Mouse (Mus musculus) embryonic facial prominence, embryonic 11.5 days (tissue): ENCODE data around the gene Lcor. TPM values are rescaled to one million over a fixed set of nuclear protein-coding genes. Genes with fewer than 3 reads are reported as not detected.

ENCODE experiments used
- ATAC-seq: fragments of 200-750 bp; cut with Nextera tagmentation; replicated peaks from 2 replicates; pipeline ENCODE4 v1.8.0; 2017; ENCODE audit warnings: low read depth; ENCODE audit not compliant: insufficient number of reproducible peaks, low FRiP score, low TSS enrichment
- DNase-seq: peaks from one replicate; pipeline ENCODE4 v3.0.0-alpha.2; 2015; ENCODE audit warnings: low spot score
- H3K27ac ChIP-seq: fragments of 300-500 bp; sonication (generic); replicated peaks from 2 replicates; pipeline ENCODE4 v1.5.1; 2014; ENCODE audit warnings: mild to moderate bottlenecking, low read depth, low read length, control low read depth
- H3K27me3 ChIP-seq: fragments of 300-500 bp; sonication (generic); 2 replicates; pipeline ENCODE4 v1.6.1; 2014; ENCODE audit warnings: mild to moderate bottlenecking, low read length, moderate library complexity, mixed read lengths; ENCODE audit not compliant: control insufficient read depth, insufficient read depth
- H3K36me3 ChIP-seq: fragments of 300-500 bp; sonication (generic); replicated peaks from 2 replicates; pipeline ENCODE4 v1.6.1; 2014; ENCODE audit warnings: low read depth, mild to moderate bottlenecking, low read length, moderate library complexity, mixed read lengths; ENCODE audit not compliant: control insufficient read depth, insufficient read depth
- H3K4me1 ChIP-seq: fragments of 300-500 bp; sonication (generic); 2 replicates; pipeline ENCODE4 v1.6.1; 2014; ENCODE audit warnings: low read length, mixed read lengths; ENCODE audit not compliant: control insufficient read depth, insufficient read depth
- H3K4me2 ChIP-seq: fragments of 300-500 bp; sonication (generic); 2 replicates; pipeline ENCODE4 v1.6.1; 2014; ENCODE audit warnings: low read depth, mild to moderate bottlenecking, control low read depth, low read length, moderate library complexity
- H3K4me3 ChIP-seq: fragments of 300-500 bp; sonication (generic); 2 replicates; pipeline ENCODE4 v1.5.1; 2014; ENCODE audit warnings: low read depth, low read length, control low read depth
- H3K9ac ChIP-seq: fragments of 300-500 bp; sonication (generic); replicated peaks from 2 replicates; pipeline ENCODE4 v1.6.1; 2014; ENCODE audit warnings: mild to moderate bottlenecking, control low read depth, low read length
- H3K9me3 ChIP-seq: fragments of 300-500 bp; sonication (generic); replicated peaks from 2 replicates; pipeline ENCODE4 v1.6.1; 2016; ENCODE audit warnings: mild to moderate bottlenecking, low read length, inconsistent platforms, mixed read lengths; ENCODE audit not compliant: control insufficient read depth
- WGBS: fragments of 180-500 bp; shearing (Covaris S2); extraction: QIAGEN DNeasy Blood & Tissue Kit; methylation state at CpG from one replicate; pipeline ENCODE4 v1.1.7; 2014; 5-methylcytosine and 5-hydroxymethylcytosine counted together
- polyA plus RNA-seq: library from polyadenylated mRNA; unstranded; fragments of >200 nt; fragmentation: Nextera tagmentation; extraction: Ambion mirVana; gene quantifications from 2 replicates; pipeline ENCODE4 v1.2.1, GENCODE M21; 2014

The Lcor gene
- polyA plus RNA-seq, 1 experiment from 2014 or later, result 15.4 TPM

DNA sequence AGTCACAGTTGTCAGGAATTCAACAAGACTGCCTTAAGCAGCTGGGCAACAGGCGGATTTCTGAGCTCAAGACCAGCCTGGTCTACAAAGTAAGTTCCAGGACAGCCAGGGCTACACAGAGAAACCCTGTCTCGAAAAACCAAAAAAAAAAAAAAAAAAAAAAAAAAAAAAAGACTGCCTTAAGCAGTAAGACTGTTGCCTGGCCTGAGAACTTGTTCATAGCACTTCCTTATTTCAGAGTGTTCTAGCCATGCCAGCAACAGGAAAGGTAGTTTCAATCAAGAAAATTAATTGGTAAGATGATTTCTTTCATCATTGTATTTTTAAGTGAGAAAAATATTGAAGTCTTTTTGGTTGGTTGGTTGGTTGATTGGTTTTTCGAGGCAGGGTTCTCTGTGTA is 51.6 kb downstream of the Lcor start:
- no peak for DNase-seq
- Histone ChIP-seq H3K27ac (no peak overlapping the region), H3K4me2 (no peak overlapping the region), H3K36me3 (no peaks in the 10 kb centered on the region), H3K9ac (no peak overlapping the region), H3K9me3 (no peaks in the 10 kb centered on the region), H3K27me3 (no peaks in the 10 kb centered on the region), H3K4me3 (no peak overlapping the region), H3K4me1 (no peaks in the 10 kb centered on the region)
- 82% methylated on average over 3 of the region's 3 CpGs for WGBS
- no peak for ATAC-seq

DNA sequence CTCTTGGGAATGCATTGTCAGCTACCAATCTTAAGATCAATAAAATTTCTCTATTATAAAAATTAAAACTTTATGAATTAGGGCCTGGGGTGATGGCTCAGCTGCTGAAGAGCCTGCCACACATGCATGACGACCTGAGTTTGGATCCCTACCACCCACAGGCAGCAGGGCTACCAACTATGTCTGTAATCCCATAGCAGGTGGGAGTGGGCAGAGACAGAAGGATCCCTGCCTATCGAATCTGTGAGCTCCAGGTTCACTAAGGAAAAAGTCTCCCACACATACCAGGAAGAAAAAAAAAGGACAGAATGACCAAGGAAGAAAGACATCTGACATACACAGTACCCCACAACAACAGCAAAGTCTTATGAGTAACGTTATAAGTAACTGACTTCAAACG is 74.5 kb downstream of the Lcor start:
- H3K9ac ChIP-seq, result no peak overlapping the region
- H3K9me3 ChIP-seq, result no peaks in the 10 kb centered on the region
- no peak for DNase-seq
- no peak overlapping the region for H3K4me3 ChIP-seq
- 88% methylated on average over 4 of the region's 4 CpGs for WGBS
- no peaks in the 10 kb centered on the region for H3K27me3 ChIP-seq
- no peak overlapping the region for H3K4me2 ChIP-seq
- H3K36me3 ChIP-seq, result no peaks in the 10 kb centered on the region; the same call in 1 of the 2 replicates
- no peak for ATAC-seq
- no peaks in the 10 kb centered on the region for H3K4me1 ChIP-seq
- no peak overlapping the region for H3K27ac ChIP-seq

DNA sequence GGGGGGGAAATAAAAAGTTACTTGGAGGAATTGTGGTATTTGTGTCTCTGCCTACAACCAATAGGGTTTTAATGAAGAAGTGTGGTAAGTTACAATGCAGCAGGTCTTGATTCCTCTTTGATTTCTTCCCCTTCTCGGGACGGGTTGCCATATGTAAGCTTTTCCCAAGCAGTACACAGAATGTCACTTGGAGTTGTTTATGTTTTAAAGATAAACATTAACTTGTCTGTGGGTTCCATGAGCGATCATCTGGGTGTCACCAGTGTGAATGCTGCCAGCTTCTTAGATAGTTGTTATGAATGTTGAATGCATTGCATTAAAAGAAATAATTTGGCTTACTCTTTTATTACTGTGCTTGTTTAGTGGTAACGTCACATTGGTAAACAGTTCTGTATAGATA is 75.1 kb downstream of the Lcor start:
- no peak overlapping the region for H3K9ac ChIP-seq
- no peaks in the 10 kb centered on the region; the same call in 1 of the 2 replicates for H3K36me3 ChIP-seq
- H3K4me2 ChIP-seq, result no peak overlapping the region
- H3K4me1 ChIP-seq, result no peaks in the 10 kb centered on the region
- 86% methylated on average over 4 of the region's 4 CpGs for WGBS
- H3K27me3 ChIP-seq, result no peaks in the 10 kb centered on the region
- no peak for DNase-seq
- no peak overlapping the region for H3K27ac ChIP-seq
- ATAC-seq, result no peak
- no peaks in the 10 kb centered on the region for H3K9me3 ChIP-seq
- no peak overlapping the region for H3K4me3 ChIP-seq

DNA sequence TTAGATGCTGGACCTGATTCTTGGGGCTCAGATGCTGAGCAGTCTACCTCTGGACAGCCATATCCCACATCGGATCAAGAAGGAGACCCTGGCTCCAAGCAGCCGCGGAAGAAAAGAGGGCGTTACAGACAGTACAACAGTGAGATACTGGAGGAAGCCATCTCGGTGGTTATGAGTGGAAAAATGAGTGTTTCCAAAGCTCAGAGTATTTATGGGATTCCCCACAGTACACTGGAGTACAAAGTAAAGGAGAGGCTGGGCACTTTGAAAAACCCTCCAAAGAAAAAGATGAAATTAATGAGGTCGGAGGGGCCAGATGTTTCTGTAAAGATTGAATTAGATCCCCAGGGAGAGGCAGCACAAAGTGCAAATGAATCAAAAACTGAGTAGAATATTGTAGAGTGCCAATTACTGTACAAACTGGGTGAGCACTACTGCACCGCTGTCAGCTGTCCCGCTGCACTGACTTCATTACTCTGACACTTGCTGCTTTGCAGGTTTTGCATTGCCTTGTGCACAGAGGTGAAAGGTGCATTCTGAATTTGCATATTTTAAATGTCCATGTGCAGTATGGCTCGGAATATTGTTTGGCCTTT is 76.6 kb downstream of the Lcor start:
- DNase-seq, result no peak
- no peaks in the 10 kb centered on the region for H3K4me1 ChIP-seq
- WGBS, result 85% methylated on average over 9 of the region's 9 CpGs
- no peaks in the 10 kb centered on the region for H3K9me3 ChIP-seq
- no peak for ATAC-seq
- H3K4me3 ChIP-seq, result no peak overlapping the region
- no peaks in the 10 kb centered on the region; the same call in 1 of the 2 replicates for H3K36me3 ChIP-seq
- no peak overlapping the region for H3K27ac ChIP-seq
- no peaks in the 10 kb centered on the region for H3K27me3 ChIP-seq
- H3K9ac ChIP-seq, result no peak overlapping the region
- no peak overlapping the region for H3K4me2 ChIP-seq

DNA sequence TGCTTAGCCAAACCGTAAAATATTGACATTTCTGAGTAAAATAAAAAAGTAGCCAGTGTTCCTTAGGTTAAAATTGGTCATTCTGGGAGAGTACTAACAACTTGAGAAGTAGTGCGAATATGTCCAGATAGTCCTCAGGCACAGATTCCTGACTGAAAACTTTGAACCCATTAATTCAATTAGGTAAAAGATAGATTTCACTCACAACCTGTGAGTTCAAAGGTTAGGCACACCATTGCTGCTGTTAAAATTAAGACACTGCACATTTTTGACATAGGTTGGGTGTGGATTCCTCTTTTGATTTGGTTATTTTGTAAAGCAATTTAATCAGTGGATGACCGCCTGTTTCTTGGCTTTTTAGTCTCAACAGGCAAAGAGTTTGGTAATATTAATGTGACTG is 78.4 kb downstream of the Lcor start:
- WGBS, result 79% methylated on average over 3 of the region's 3 CpGs

DNA sequence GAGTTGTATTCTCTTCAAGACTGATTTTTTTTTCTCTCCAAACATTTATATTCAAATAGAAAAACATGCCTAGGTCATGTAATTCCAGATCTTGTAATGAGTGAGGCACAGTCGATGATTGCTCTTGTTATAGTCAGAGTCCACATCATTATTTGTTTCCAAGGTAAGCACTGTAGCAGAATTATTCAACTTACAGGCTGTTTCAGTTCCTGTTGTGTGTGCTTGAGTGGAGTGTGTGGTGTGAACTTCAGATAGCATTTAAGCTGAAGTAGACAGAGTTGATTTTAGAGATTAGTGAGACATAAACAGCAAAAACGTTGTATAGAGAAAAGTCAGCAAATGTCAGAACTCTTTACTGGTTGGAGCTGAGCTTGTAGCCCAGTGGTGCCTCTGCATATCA is 86.4 kb downstream of the Lcor start:
- Histone ChIP-seq H3K27me3 (no peaks in the 10 kb centered on the region), H3K27ac (no peak overlapping the region), H3K9ac (no peak overlapping the region), H3K9me3 (no peaks in the 10 kb centered on the region), H3K4me2 (no peak overlapping the region), H3K36me3 (no peaks in the 10 kb centered on the region), H3K4me1 (no peaks in the 10 kb centered on the region), H3K4me3 (no peak overlapping the region)
- ATAC-seq, result no peak
- 69% methylated on average over 2 of the region's 2 CpGs for WGBS
- no peak for DNase-seq

More for the DNA sequence above, 78.4 kb downstream of the Lcor start:
- Histone ChIP-seq H3K4me3 (no peak overlapping the region), H3K27ac (no peak overlapping the region), H3K36me3 (no peaks in the 10 kb centered on the region; the same call in 1 of the 2 replicates), H3K27me3 (no peaks in the 10 kb centered on the region), H3K4me1 (no peaks in the 10 kb centered on the region), H3K9me3 (no peaks in the 10 kb centered on the region), H3K9ac (no peak overlapping the region), H3K4me2 (no peak overlapping the region)
- ATAC-seq (no peak), DNase-seq (no peak)

DNA sequence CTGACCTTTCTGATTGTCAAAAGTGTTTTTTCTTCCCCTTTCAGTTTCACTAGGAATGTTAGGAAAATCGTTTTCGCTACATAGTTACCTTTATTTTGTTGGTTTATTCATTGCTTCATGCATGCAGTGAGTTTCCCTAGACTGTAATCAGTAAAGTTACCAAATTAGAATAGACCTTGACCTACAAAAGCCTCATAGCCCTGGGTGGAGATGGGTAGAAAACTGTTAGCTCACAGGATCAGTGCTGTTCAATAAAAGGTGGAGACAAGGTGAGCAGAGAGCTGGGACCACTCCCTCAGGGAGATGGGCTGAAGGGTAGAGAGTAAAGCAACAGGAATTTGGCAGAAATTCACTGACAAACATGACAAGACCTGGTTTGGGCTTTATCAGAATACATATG is 91.3 kb downstream of the Lcor start:
- WGBS, result 92% methylated on average over 2 of the region's 2 CpGs
- ATAC-seq, result no peak
- no peak overlapping the region for H3K27ac ChIP-seq

DNA sequence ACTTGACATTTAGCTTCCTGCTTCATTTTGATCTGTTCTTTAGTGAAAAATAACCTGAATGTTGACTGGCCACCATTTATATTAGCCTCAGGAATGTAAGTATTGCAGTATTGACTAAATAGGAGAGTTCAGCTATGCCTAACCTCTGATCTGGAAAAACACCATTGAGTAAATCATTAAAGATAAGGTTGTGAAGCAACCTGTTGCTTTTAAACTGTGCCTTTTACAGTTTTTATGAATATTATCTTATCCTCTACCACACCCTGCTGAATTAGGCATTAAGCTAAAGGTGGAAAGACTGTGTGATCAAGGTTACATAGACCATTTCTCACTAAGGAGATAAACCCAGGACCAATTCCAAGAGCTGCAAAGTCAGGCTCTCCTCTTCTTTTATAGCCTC is 95.1 kb downstream of the Lcor start:
- peaks cover 6% of the 10 kb centered on the region for H3K36me3 ChIP-seq
- ATAC-seq (no peak), DNase-seq (no peak)
- H3K4me1 ChIP-seq, result no peaks in the 10 kb centered on the region
- no peak overlapping the region for H3K4me3 ChIP-seq
- no peaks in the 10 kb centered on the region for H3K27me3 ChIP-seq
- H3K27ac ChIP-seq, result no peak overlapping the region
- H3K9ac ChIP-seq, result no peak overlapping the region
- no peak overlapping the region for H3K4me2 ChIP-seq
- H3K9me3 ChIP-seq, result no peaks in the 10 kb centered on the region

More for the DNA sequence above, 91.3 kb downstream of the Lcor start:
- no peak for DNase-seq
- no peaks in the 10 kb centered on the region for H3K9me3 ChIP-seq
- H3K27me3 ChIP-seq, result no peaks in the 10 kb centered on the region
- no peak overlapping the region for H3K4me2 ChIP-seq
- H3K4me3 ChIP-seq, result no peak overlapping the region
- H3K9ac ChIP-seq, result no peak overlapping the region
- no peaks in the 10 kb centered on the region for H3K4me1 ChIP-seq
- no peaks in the 10 kb centered on the region for H3K36me3 ChIP-seq
